Mouse (Mus musculus): Measurements from ENCODE around the gene Ptpre. TPM values are rescaled to one million over a fixed set of nuclear protein-coding genes. Genes with fewer than 3 reads are reported as not detected.

Ptpre gene
- polyA plus RNA-seq, 1 experiment from 2014 or later: 3.4 TPM

GRCm38 (mm10) chr7:135713326-135713725 is 176.0 kb downstream of the Ptpre start:
- Histone ChIP-seq H3K4me3 (peak overlapping the region; percentile 65; the same call in 1 of the 2 replicates), H3K36me3 (no peaks in the 10 kb centered on the region), H3K4me1 (peaks cover 15% of the 10 kb centered on the region), H3K27me3 (no peaks in the 10 kb centered on the region), H3K9me3 (no peaks in the 10 kb centered on the region), H3K4me2 (replicated peaks) (peak overlapping the region; percentile 38), H3K9ac (replicated peaks) (no peak overlapping the region), H3K27ac (replicated peaks) (no peak overlapping the region)
- WGBS: 61% methylated on average over 8 of the region's 8 CpGs
- no peak for ATAC-seq (replicated peaks)

GRCm38 (mm10) chr7:135715166-135715565 is 177.9 kb downstream of the Ptpre start:
- Histone ChIP-seq H3K9ac (replicated peaks) (peak overlapping the region; percentile 71), H3K9me3 (no peaks in the 10 kb centered on the region), H3K4me1 (peaks cover 15% of the 10 kb centered on the region), H3K4me3 (peak overlapping the region; percentile 65), H3K4me2 (replicated peaks) (peak overlapping the region; percentile 90), H3K27ac (replicated peaks) (no peak overlapping the region), H3K36me3 (no peaks in the 10 kb centered on the region), H3K27me3 (no peaks in the 10 kb centered on the region)
- no peak for ATAC-seq (replicated peaks)
- 3% methylated on average over 7 of the region's 7 CpGs for WGBS

GRCm38 (mm10) chr7:135715642-135716444 is 178.6 kb downstream of the Ptpre start, which contains the start of gene Mki67:
Gene Mki67 (minus strand): TSS chr7:135716361.
- H3K27ac ChIP-seq (replicated peaks): peak within 1 kb of the TSS; percentile 42; the same call in 1 of the 2 replicates
- H3K36me3 ChIP-seq: no peaks in the 10 kb centered on the region
- H3K9me3 ChIP-seq: no peaks in the 10 kb centered on the region
- H3K27me3 ChIP-seq: no peaks in the 10 kb centered on the region
- peaks cover 15% of the 10 kb centered on the region for H3K4me1 ChIP-seq
- peak within 1 kb of the TSS; percentile 65 for H3K4me3 ChIP-seq
- H3K9ac ChIP-seq (replicated peaks): peak within 1 kb of the TSS; percentile 71
- WGBS: under 1% methylated on average over 81 of the region's 82 CpGs
- H3K4me2 ChIP-seq (replicated peaks): peak within 1 kb of the TSS; percentile 90
- no peak; the same call in 1 of the 2 replicates for ATAC-seq (replicated peaks)

GRCm38 (mm10) chr7:135716445-135716877 is 179.2 kb downstream of the Ptpre start:
- Histone ChIP-seq H3K4me1 (peaks cover 15% of the 10 kb centered on the region), H3K9me3 (no peaks in the 10 kb centered on the region), H3K36me3 (no peaks in the 10 kb centered on the region), H3K4me3 (peak overlapping the region; percentile 65), H3K27ac (replicated peaks) (no peak overlapping the region), H3K9ac (replicated peaks) (peak overlapping the region; percentile 71), H3K27me3 (no peaks in the 10 kb centered on the region), H3K4me2 (replicated peaks) (peak overlapping the region; percentile 90)
- 0% methylated on average over 28 of the region's 28 CpGs for WGBS
- peak; percentile 97 for ATAC-seq (replicated peaks)

- ATAC-seq (replicated peaks): no peak
- peak overlapping the region; percentile 65 for H3K4me3 ChIP-seq
- peak overlapping the region; percentile 90 for H3K4me2 ChIP-seq (replicated peaks)
- H3K27me3 ChIP-seq: no peaks in the 10 kb centered on the region
- H3K9me3 ChIP-seq: no peaks in the 10 kb centered on the region
- 70% methylated on average over 7 of the region's 7 CpGs for WGBS
- peak overlapping the region; percentile 38; the same call in 1 of the 2 replicates for H3K9ac ChIP-seq (replicated peaks)
- H3K4me1 ChIP-seq: peaks cover 15% of the 10 kb centered on the region
- no peaks in the 10 kb centered on the region for H3K36me3 ChIP-seq
- no peak overlapping the region for H3K27ac ChIP-seq (replicated peaks)
Observed at GRCm38 (mm10) chr7:135716968-135717557, 179.8 kb downstream of the Ptpre start.

GRCm38 (mm10) chr7:135721436-135721992 is 184.2 kb downstream of the Ptpre start:
- Histone ChIP-seq H3K36me3 (no peaks in the 10 kb centered on the region), H3K9me3 (no peaks in the 10 kb centered on the region), H3K9ac (replicated peaks) (no peak overlapping the region), H3K27me3 (no peaks in the 10 kb centered on the region), H3K4me3 (no peak overlapping the region), H3K27ac (replicated peaks) (no peak overlapping the region), H3K4me2 (replicated peaks) (no peak overlapping the region), H3K4me1 (peaks cover 5% of the 10 kb centered on the region; the same call in 1 of the 2 replicates)
- WGBS: 80% methylated on average over 7 of the region's 7 CpGs
- no peak for ATAC-seq (replicated peaks)

- WGBS: 77% methylated on average over 6 of the region's 6 CpGs
- H3K4me3 ChIP-seq: no peak overlapping the region
- ATAC-seq (replicated peaks): no peak
- no peak overlapping the region for H3K4me2 ChIP-seq (replicated peaks)
- H3K36me3 ChIP-seq: no peaks in the 10 kb centered on the region
- no peaks in the 10 kb centered on the region for H3K4me1 ChIP-seq
- no peak overlapping the region for H3K27ac ChIP-seq (replicated peaks)
- H3K9ac ChIP-seq (replicated peaks): no peak overlapping the region
- no peaks in the 10 kb centered on the region for H3K9me3 ChIP-seq
- no peaks in the 10 kb centered on the region for H3K27me3 ChIP-seq
Observed at GRCm38 (mm10) chr7:135722011-135722838, 184.9 kb downstream of the Ptpre start.

GRCm38 (mm10) chr7:135723672-135724341 is 186.5 kb downstream of the Ptpre start:
- WGBS: 68% methylated on average over 6 of the region's 6 CpGs
- no peaks in the 10 kb centered on the region for H3K4me1 ChIP-seq
- no peaks in the 10 kb centered on the region for H3K27me3 ChIP-seq
- no peak overlapping the region for H3K4me2 ChIP-seq (replicated peaks)
- H3K9me3 ChIP-seq: no peaks in the 10 kb centered on the region
- no peak overlapping the region for H3K4me3 ChIP-seq
- no peaks in the 10 kb centered on the region for H3K36me3 ChIP-seq
- no peak overlapping the region for H3K9ac ChIP-seq (replicated peaks)
- H3K27ac ChIP-seq (replicated peaks): no peak overlapping the region
- ATAC-seq (replicated peaks): no peak

- no peak overlapping the region for H3K4me2 ChIP-seq (replicated peaks)
- WGBS: 85% methylated on average over 1 of the region's 1 CpGs
- H3K4me1 ChIP-seq: no peaks in the 10 kb centered on the region
- no peaks in the 10 kb centered on the region for H3K27me3 ChIP-seq
- H3K27ac ChIP-seq (replicated peaks): no peak overlapping the region
- H3K9me3 ChIP-seq: no peaks in the 10 kb centered on the region
- no peak overlapping the region for H3K9ac ChIP-seq (replicated peaks)
- ATAC-seq (replicated peaks): no peak
- no peak overlapping the region for H3K4me3 ChIP-seq
- no peaks in the 10 kb centered on the region for H3K36me3 ChIP-seq
Observed at GRCm38 (mm10) chr7:135726707-135727106, 189.4 kb downstream of the Ptpre start.

GRCm38 (mm10) chr7:135728038-135728437 is 190.8 kb downstream of the Ptpre start:
- 92% methylated on average over 12 of the region's 12 CpGs for WGBS
- Histone ChIP-seq H3K27ac (replicated peaks) (no peak overlapping the region), H3K4me1 (no peaks in the 10 kb centered on the region), H3K9ac (replicated peaks) (no peak overlapping the region), H3K4me2 (replicated peaks) (no peak overlapping the region), H3K27me3 (no peaks in the 10 kb centered on the region), H3K9me3 (no peaks in the 10 kb centered on the region), H3K36me3 (no peaks in the 10 kb centered on the region), H3K4me3 (no peak overlapping the region)
- ATAC-seq (replicated peaks): no peak

- no peaks in the 10 kb centered on the region for H3K27me3 ChIP-seq
- no peak overlapping the region for H3K27ac ChIP-seq (replicated peaks)
- H3K4me3 ChIP-seq: no peak overlapping the region
Observed at GRCm38 (mm10) chr7:135734379-135734778, 197.1 kb downstream of the Ptpre start.

More at GRCm38 (mm10) chr7:135734379-135734778, 197.1 kb downstream of the Ptpre start:
- Histone ChIP-seq H3K9ac (replicated peaks) (no peak overlapping the region), H3K4me1 (peaks cover 10% of the 10 kb centered on the region), H3K9me3 (no peaks in the 10 kb centered on the region), H3K36me3 (no peaks in the 10 kb centered on the region), H3K4me2 (replicated peaks) (no peak overlapping the region)
- no peak for ATAC-seq (replicated peaks)
- 87% methylated on average over 5 of the region's 5 CpGs for WGBS
